Mouse (Mus musculus): ENCODE measurements around the gene Crebl2. TPM values are rescaled to one million over a fixed set of nuclear protein-coding genes. Genes with fewer than 3 reads are reported as not detected.

Gene Crebl2
- total and polyA plus RNA-seq, 2 experiments from 2014 or later: 2.0 to 14.5 TPM

DNA sequence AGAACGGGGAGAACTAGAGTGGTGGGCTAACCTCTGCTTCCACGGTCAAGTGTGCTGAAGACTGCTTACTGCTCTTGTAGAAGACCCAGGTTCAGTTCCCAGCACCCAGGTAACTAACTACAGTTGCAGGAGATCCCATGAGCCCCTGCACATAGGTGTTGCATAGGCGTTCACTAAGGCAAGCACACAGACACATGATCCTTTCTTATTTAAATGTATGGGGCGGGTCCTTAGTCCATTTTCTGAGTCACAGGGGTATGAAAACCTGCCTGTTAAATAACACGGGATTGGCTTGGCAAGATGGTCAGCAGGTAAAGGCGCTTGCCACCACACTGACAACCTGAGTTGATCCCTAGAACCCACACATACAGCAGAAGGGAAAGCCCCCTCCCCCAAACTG lies 29.1 kb downstream of the Crebl2 start:
- H3K9me3 ChIP-seq (replicated peaks; ENCODE audit: control insufficient read depth, low read length): no peaks in the 10 kb centered on the region
- DNase-seq (ENCODE audit: low spot score): no peak
- no peak overlapping the region for H3K27ac ChIP-seq (ENCODE audit: low read depth)
- no peak for ATAC-seq (ENCODE audit: insufficient read depth, low read depth)
- TF ChIP-seq EP300 (IDR thresholded peaks at IDR 0.05; ENCODE audit: low read depth) (no peak), CTCF (IDR thresholded peaks at IDR 0.05; ENCODE audit: low read depth) (no peak)
- H3K9ac ChIP-seq (replicated peaks; ENCODE audit: low read depth, low read length): no peak overlapping the region
- H3K4me3 ChIP-seq (ENCODE audit: low read depth, low read length): no peak overlapping the region
- no peaks in the 10 kb centered on the region for H3K4me1 ChIP-seq (ENCODE audit: control insufficient read depth, insufficient read depth)
- 92% methylated on average over 6 of the region's 6 CpGs for WGBS
- no peaks in the 10 kb centered on the region; the same call in 1 of the 2 replicates for H3K36me3 ChIP-seq (replicated peaks; ENCODE audit: control insufficient read depth, insufficient read depth, low read length)
- H3K4me2 ChIP-seq (ENCODE audit: low read depth, low read length): no peak overlapping the region
- no peaks in the 10 kb centered on the region for H3K27me3 ChIP-seq (ENCODE audit: control insufficient read depth, insufficient read depth, low read length)

DNA sequence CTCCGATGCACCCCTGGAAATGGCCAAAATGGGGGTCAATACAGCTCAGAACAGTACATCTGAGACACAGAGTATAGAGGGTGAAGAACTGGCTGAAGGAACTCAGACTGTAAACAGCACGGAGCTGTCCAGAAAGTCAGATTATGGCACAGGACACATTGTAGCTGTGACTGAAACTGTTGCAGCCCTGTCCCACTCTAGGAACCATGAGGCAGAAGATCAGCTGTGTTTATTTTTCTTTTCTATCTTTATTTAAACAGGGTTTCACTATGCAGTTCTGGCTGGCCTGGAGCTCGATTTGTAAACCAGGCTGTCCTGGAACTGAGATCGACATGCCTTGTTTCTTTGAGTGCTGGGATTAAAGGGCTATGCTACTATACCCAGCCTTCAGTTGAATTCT lies 30.3 kb downstream of the Crebl2 start:
- H3K36me3 ChIP-seq (replicated peaks; ENCODE audit: control insufficient read depth, insufficient read depth, low read length): no peaks in the 10 kb centered on the region; the same call in 1 of the 2 replicates
- no peak overlapping the region for H3K27ac ChIP-seq (ENCODE audit: low read depth)
- H3K27me3 ChIP-seq (ENCODE audit: control insufficient read depth, insufficient read depth, low read length): no peaks in the 10 kb centered on the region
- ATAC-seq (ENCODE audit: insufficient read depth, low read depth): no peak
- no peak overlapping the region for H3K4me2 ChIP-seq (ENCODE audit: low read depth, low read length)
- no peak overlapping the region for H3K4me3 ChIP-seq (ENCODE audit: low read depth, low read length)
- TF ChIP-seq CTCF (IDR thresholded peaks at IDR 0.05; ENCODE audit: low read depth) (no peak), EP300 (IDR thresholded peaks at IDR 0.05; ENCODE audit: low read depth) (no peak)
- H3K4me1 ChIP-seq (ENCODE audit: control insufficient read depth, insufficient read depth): no peaks in the 10 kb centered on the region
- no peaks in the 10 kb centered on the region for H3K9me3 ChIP-seq (replicated peaks; ENCODE audit: control insufficient read depth, low read length)
- DNase-seq (ENCODE audit: low spot score): no peak
- H3K9ac ChIP-seq (replicated peaks; ENCODE audit: low read depth, low read length): no peak overlapping the region
- WGBS: 52% methylated on average over 4 of the region's 4 CpGs

DNA sequence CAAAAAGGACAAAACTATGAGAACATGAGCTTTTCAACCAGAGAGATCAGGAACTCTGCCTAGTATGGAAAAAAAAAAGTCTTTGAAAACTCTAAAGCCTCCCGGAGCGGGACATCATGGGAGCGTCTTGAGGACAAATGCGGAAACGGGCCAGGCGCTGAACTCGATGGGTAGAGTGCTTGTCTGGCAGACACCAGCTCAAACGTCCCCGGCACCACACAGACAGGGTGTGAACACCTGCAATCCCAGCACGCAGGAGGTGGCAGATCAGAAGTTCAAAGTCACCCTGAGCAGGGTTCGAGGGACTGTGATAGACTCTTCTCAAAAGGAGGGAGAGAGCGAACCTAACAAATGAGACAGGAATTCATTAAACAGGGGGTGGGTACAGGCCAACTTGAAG lies 31.4 kb downstream of the Crebl2 start:
- H3K9me3 ChIP-seq (replicated peaks; ENCODE audit: control insufficient read depth, low read length): no peaks in the 10 kb centered on the region
- no peak overlapping the region for H3K4me2 ChIP-seq (ENCODE audit: low read depth, low read length)
- no peak overlapping the region for H3K9ac ChIP-seq (replicated peaks; ENCODE audit: low read depth, low read length)
- H3K27me3 ChIP-seq (ENCODE audit: control insufficient read depth, insufficient read depth, low read length): no peaks in the 10 kb centered on the region
- DNase-seq (ENCODE audit: low spot score) (no peak), ATAC-seq (ENCODE audit: insufficient read depth, low read depth) (no peak)
- no peak for TF ChIP-seq CTCF (IDR thresholded peaks at IDR 0.05; ENCODE audit: low read depth)
- TF ChIP-seq EP300 (IDR thresholded peaks at IDR 0.05; ENCODE audit: low read depth): no peak
- H3K4me3 ChIP-seq (ENCODE audit: low read depth, low read length): no peak overlapping the region
- H3K36me3 ChIP-seq (replicated peaks; ENCODE audit: control insufficient read depth, insufficient read depth, low read length): no peaks in the 10 kb centered on the region; the same call in 1 of the 2 replicates
- no peaks in the 10 kb centered on the region for H3K4me1 ChIP-seq (ENCODE audit: control insufficient read depth, insufficient read depth)
- H3K27ac ChIP-seq (ENCODE audit: low read depth): no peak overlapping the region
- 81% methylated on average over 12 of the region's 12 CpGs for WGBS

DNA sequence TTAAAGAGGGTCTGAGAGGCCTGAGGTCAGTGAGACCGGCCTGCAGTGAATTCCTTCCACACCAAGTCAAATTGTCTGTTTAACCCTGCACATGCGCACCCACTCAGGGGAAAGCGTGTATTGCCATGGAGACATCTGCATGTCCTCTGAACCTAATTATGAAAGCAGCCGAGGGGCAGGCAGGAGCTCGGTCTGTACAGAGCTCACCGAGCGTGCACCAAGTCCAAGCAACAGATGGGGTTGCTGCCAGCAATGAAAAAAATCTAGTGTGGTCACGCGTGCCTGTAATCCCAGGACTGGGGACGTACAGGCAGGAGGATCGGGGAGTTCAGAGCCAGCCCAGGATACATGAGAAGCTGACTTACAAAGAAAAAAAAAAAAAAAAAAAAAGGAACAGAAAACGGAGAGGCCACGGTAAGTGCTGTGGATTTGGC lies 32.7 kb downstream of the Crebl2 start:
- TF ChIP-seq EP300 (IDR thresholded peaks at IDR 0.05; ENCODE audit: low read depth) (no peak), CTCF (IDR thresholded peaks at IDR 0.05; ENCODE audit: low read depth) (no peak)
- Histone ChIP-seq H3K4me1 (ENCODE audit: control insufficient read depth, insufficient read depth) (no peaks in the 10 kb centered on the region), H3K4me3 (ENCODE audit: low read depth, low read length) (peak overlapping the region; percentile 26), H3K36me3 (replicated peaks; ENCODE audit: control insufficient read depth, insufficient read depth, low read length) (no peaks in the 10 kb centered on the region), H3K27me3 (ENCODE audit: control insufficient read depth, insufficient read depth, low read length) (no peaks in the 10 kb centered on the region), H3K4me2 (ENCODE audit: low read depth, low read length) (peak overlapping the region; percentile 49), H3K9ac (replicated peaks; ENCODE audit: low read depth, low read length) (no peak overlapping the region), H3K9me3 (replicated peaks; ENCODE audit: control insufficient read depth, low read length) (no peaks in the 10 kb centered on the region), H3K27ac (ENCODE audit: low read depth) (no peak overlapping the region)
- DNase-seq (ENCODE audit: low spot score) (no peak), ATAC-seq (ENCODE audit: insufficient read depth, low read depth) (no peak; the same call in 1 of the 2 replicates)
- 49% methylated on average over 13 of the region's 13 CpGs for WGBS

DNA sequence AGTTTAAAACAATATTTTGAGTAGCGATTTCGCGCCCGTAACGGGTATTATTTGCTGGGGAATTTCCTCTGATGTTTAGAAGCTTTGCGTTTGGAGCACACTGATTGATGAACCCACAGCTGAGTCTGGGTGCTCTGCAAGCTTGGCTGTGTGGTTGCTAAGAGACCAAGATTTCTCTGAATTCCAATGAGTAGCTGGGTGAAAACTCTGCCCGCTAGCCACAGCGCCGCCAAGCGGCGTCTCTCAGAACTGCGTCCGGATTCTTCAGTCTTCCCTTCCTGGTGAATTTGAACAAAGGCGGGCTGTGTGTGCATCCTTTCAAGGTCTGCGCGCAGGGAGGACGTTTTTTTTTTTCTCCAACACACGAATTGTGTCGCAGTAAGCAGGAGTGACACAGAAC lies 33.2 kb downstream of the Crebl2 start:
- Histone ChIP-seq H3K4me1 (ENCODE audit: control insufficient read depth, insufficient read depth) (no peaks in the 10 kb centered on the region), H3K27me3 (ENCODE audit: control insufficient read depth, insufficient read depth, low read length) (no peaks in the 10 kb centered on the region), H3K9ac (replicated peaks; ENCODE audit: low read depth, low read length) (no peak overlapping the region), H3K4me2 (ENCODE audit: low read depth, low read length) (peak overlapping the region; percentile 49), H3K27ac (ENCODE audit: low read depth) (no peak overlapping the region), H3K4me3 (ENCODE audit: low read depth, low read length) (peak overlapping the region; percentile 26), H3K36me3 (replicated peaks; ENCODE audit: control insufficient read depth, insufficient read depth, low read length) (no peaks in the 10 kb centered on the region), H3K9me3 (replicated peaks; ENCODE audit: control insufficient read depth, low read length) (no peaks in the 10 kb centered on the region)
- TF ChIP-seq EP300 (IDR thresholded peaks at IDR 0.05; ENCODE audit: low read depth) (no peak), CTCF (IDR thresholded peaks at IDR 0.05; ENCODE audit: low read depth) (peak; percentile 88)
- DNase-seq (ENCODE audit: low spot score) (peak; percentile 85), ATAC-seq (ENCODE audit: insufficient read depth, low read depth) (peak; percentile 71)
- 4% methylated on average over 19 of the region's 19 CpGs for WGBS

DNA sequence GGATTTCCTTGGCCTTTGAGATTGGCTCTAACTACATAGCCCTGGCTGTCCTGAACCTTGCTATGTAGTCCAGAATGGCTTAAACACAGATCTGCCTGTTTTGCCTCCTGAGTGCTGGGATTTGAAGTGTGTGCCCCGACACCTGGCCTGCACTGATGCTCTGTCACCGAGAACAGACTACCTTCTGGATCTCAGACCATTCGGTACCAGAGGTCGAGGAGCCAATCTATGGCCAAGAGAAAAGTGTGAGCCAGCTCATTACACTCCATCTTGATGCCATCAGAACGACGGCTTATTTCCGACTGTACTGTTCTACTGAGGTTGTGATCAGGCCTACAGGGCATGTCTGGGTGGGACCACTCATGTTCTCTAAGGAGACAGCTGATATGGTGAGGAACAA lies 36.2 kb downstream of the Crebl2 start:
- Histone ChIP-seq H3K36me3 (replicated peaks; ENCODE audit: control insufficient read depth, insufficient read depth, low read length) (peaks cover 17% of the 10 kb centered on the region; the same call in 1 of the 2 replicates), H3K4me3 (ENCODE audit: low read depth, low read length) (no peak overlapping the region), H3K9ac (replicated peaks; ENCODE audit: low read depth, low read length) (no peak overlapping the region), H3K4me1 (ENCODE audit: control insufficient read depth, insufficient read depth) (no peaks in the 10 kb centered on the region), H3K4me2 (ENCODE audit: low read depth, low read length) (no peak overlapping the region), H3K27ac (ENCODE audit: low read depth) (no peak overlapping the region), H3K27me3 (ENCODE audit: control insufficient read depth, insufficient read depth, low read length) (no peaks in the 10 kb centered on the region), H3K9me3 (replicated peaks; ENCODE audit: control insufficient read depth, low read length) (no peaks in the 10 kb centered on the region)
- no peak for DNase-seq (ENCODE audit: low spot score)
- TF ChIP-seq CTCF (IDR thresholded peaks at IDR 0.05; ENCODE audit: low read depth) (no peak), EP300 (IDR thresholded peaks at IDR 0.05; ENCODE audit: low read depth) (no peak)
- 89% methylated on average over 7 of the region's 7 CpGs for WGBS
- no peak for ATAC-seq (ENCODE audit: insufficient read depth, low read depth)
